Mouse (Mus musculus): ENCODE results near the gene Fam172a.

Fam172a gene

GRCm38 (mm10) chr13:78102337-78102736 is 400.5 kb downstream of the Fam172a start:
- no peak for DNase-seq (ENCODE audit: low read depth, low spot score)

GRCm38 (mm10) chr13:78104851-78105250 is 403.0 kb downstream of the Fam172a start:
- no peak for DNase-seq (ENCODE audit: low read depth, low spot score)

GRCm38 (mm10) chr13:78110648-78111047 is 408.8 kb downstream of the Fam172a start:
- no peak for DNase-seq (ENCODE audit: low read depth, low spot score)

GRCm38 (mm10) chr13:78113978-78114377 is 412.1 kb downstream of the Fam172a start:
- no peak for DNase-seq (ENCODE audit: low read depth, low spot score)

- DNase-seq (ENCODE audit: low read depth, low spot score): no peak
Observed at GRCm38 (mm10) chr13:78118715-78119114, 416.9 kb downstream of the Fam172a start.

- DNase-seq (ENCODE audit: low read depth, low spot score): no peak
Observed at GRCm38 (mm10) chr13:78121991-78122390, 420.2 kb downstream of the Fam172a start.

- DNase-seq (ENCODE audit: low read depth, low spot score): no peak
Observed at GRCm38 (mm10) chr13:78123911-78124426, 422.1 kb downstream of the Fam172a start.

GRCm38 (mm10) chr13:78157465-78157864 is 455.6 kb downstream of the Fam172a start:
- DNase-seq (ENCODE audit: low read depth, low spot score): no peak

- no peak for DNase-seq (ENCODE audit: low read depth, low spot score)
Observed at GRCm38 (mm10) chr13:78162149-78162548, 460.3 kb downstream of the Fam172a start.

- peak; percentile 74 for DNase-seq (ENCODE audit: low read depth, low spot score)
Observed at GRCm38 (mm10) chr13:78163087-78163958, 461.5 kb downstream of the Fam172a start.

GRCm38 (mm10) chr13:78164941-78165340 is 463.1 kb downstream of the Fam172a start:
- DNase-seq (ENCODE audit: low read depth, low spot score): no peak

- DNase-seq (ENCODE audit: low read depth, low spot score): no peak
Observed at GRCm38 (mm10) chr13:78168166-78168565, 466.3 kb downstream of the Fam172a start.

GRCm38 (mm10) chr13:78171320-78171719 is 469.5 kb downstream of the Fam172a start:
- no peak for DNase-seq (ENCODE audit: low read depth, low spot score)

GRCm38 (mm10) chr13:78171984-78172636 is 470.3 kb downstream of the Fam172a start:
- DNase-seq (ENCODE audit: low read depth, low spot score): no peak

- DNase-seq (ENCODE audit: low read depth, low spot score): no peak
Observed at GRCm38 (mm10) chr13:78172861-78173260, 471.0 kb downstream of the Fam172a start.

GRCm38 (mm10) chr13:78174191-78174590 is 472.4 kb downstream of the Fam172a start:
- no peak for DNase-seq (ENCODE audit: low read depth, low spot score)

- no peak for DNase-seq (ENCODE audit: low read depth, low spot score)
Observed at GRCm38 (mm10) chr13:78174891-78175290, 473.1 kb downstream of the Fam172a start.

GRCm38 (mm10) chr13:78175821-78176380 is 474.1 kb downstream of the Fam172a start:
- no peak for DNase-seq (ENCODE audit: low read depth, low spot score)

GRCm38 (mm10) chr13:78177381-78177950 is 475.6 kb downstream of the Fam172a start:
- DNase-seq (ENCODE audit: low read depth, low spot score): no peak

GRCm38 (mm10) chr13:78178021-78178420 is 476.2 kb downstream of the Fam172a start:
- DNase-seq (ENCODE audit: low read depth, low spot score): no peak

GRCm38 (mm10) chr13:78178771-78179170 is 476.9 kb downstream of the Fam172a start:
- no peak for DNase-seq (ENCODE audit: low read depth, low spot score)

Measured in skeletal muscle tissue, adult 2 months (tissue).